Mouse (Mus musculus) ES-E14 (cell line): Measurements from ENCODE around the gene Tyw1.

Experiments
- HCFC1 ChIP-seq: IDR thresholded peaks from 2 replicates; pipeline ENCODE4 v1.6.1; 2012; ENCODE audit warnings: low read length, inconsistent platforms, borderline replicate concordance; ENCODE audit not compliant: insufficient read depth
- ZC3H11A ChIP-seq: IDR thresholded peaks from 2 replicates; pipeline ENCODE4 v1.6.1; 2012; ENCODE audit warnings: low read depth, mild to moderate bottlenecking, inconsistent platforms, low read length, borderline replicate concordance

DNA sequence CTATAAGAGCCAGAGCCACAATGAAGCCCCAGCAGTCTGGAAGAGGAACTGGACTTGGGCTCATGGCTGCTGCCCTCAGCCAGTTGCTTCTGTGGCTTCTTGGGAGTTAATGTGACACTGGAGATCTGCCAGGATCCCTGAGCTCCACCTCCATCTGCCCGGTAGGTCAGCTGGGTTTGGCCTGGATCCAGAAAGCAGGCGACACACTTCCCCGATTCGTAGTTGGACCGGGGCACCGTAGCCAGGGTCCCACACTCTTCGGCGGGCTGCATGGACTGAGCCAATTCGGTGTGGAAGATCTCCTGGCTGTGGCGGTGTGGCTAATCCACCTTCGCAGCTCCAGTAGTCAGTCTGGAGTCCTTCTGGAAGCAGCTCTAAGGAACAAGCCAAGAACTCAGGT, 113.8 kb downstream of the Tyw1 start, which contains the start of gene Caln1:
- TF ChIP-seq ZC3H11A (no peak), HCFC1 (no peak)
